Mouse (Mus musculus) heart, adult 11 months (tissue): ENCODE data around the gene Fam129b.

Experiments
- DNase-seq: peaks from one replicate; pipeline ENCODE4 v3.0.0; 2022

Fam129b gene

DNA sequence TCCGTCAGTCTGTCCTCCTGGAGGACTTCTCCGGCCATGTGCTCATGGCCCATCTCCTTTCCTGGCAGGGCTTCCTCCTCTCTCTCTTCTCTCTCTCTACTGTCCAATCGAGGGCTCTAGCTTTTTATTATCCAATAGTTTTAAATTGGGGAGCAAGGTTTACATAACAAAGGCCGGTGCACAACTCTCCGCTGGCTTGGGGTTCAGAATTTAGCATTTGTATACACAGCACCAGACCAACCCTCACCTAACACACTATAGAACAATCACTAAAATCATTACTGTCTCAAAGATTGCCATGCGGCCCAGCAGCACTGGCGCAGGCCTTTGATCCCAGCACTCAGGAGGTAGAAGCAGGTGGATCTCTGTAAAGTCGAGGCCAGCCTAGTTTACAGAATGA lies 15.1 kb upstream of the Fam129b start:
- DNase-seq, result no peak

DNA sequence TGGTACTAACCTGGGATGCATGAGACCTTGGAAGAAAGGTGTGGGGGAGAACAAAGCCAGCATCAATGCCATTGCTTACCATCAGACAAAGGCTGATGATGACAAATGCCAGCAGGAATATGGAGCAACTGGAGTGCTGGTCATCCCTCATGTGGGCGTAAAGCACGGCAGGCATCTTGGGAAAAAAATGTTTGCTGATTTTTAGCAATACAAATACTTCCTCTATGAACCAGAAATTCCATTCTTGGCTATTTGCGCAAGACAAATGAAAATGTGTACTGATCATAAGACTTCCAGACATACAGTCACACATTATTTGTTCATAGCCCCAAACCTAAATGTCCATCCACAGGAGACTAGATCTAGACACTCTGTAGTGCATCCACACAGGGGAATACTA lies 12.6 kb upstream of the Fam129b start:
- DNase-seq, result no peak

DNA sequence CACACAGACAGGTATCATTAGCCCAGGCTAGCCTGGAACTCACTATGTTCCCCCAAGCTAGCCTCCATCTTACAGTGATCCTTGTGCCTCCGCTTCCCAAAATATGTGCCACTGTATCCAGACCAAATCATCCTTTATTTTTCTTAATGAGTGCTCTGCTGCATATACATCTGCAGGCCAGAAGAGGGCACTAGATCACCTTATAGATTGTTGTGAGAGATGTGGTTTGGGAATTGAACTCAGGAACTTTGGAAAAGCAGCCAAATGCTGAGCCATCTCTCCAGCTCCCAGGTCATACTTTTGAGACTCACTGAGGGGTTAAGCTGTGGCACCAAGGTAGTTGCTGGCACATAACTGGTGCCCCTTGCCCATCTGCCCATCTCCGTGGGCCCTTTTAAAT lies 11.2 kb upstream of the Fam129b start:
- no peak for DNase-seq

DNA sequence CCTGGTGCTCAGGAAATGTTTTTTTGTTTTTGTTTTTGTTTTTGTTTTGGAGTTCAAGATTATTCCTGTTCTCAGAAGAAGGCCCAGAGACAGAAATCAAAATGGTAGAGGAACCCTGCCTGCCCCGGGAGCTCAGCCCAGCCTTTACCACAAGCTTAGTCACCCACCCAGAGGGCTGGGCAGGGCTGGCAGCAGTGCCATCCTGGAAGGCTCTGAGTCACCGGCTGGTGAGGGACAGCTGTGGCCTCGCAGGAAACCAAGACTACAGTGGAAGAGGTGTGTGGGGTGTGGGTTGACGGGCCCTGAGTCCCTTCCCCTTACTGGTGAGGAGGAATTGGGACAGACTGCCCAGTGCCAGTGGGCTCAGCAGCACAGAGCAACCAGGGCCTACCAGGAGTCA lies 8.6 kb upstream of the Fam129b start:
- no peak for DNase-seq

DNA sequence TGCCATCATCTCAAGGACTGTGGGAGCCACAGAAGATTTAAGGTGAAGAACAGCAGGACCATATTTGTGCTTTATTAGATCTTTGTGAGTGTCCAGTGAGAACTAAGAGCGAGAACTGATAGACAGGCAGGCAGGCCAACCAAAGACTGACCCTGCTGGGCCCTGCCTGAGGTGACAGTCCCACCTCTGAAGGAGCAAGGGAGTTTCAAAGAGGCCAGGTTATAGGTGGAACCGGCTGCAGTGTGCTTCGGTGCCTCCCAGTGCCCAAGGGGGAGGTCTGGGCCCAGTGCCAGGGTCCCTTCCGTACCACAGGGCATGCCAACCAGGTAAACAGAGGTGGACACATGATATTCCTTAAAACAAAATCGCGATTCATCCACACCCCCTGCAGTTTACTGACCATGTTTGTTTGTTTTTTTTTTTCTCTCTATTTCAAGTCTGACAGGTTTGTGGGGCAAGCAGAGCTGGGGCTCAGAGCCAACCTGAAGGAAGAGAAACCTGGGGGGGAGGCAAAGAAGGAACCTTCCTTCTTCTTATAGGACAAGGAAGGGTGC lies 6.1 kb upstream of the Fam129b start:
- no peak for DNase-seq

DNA sequence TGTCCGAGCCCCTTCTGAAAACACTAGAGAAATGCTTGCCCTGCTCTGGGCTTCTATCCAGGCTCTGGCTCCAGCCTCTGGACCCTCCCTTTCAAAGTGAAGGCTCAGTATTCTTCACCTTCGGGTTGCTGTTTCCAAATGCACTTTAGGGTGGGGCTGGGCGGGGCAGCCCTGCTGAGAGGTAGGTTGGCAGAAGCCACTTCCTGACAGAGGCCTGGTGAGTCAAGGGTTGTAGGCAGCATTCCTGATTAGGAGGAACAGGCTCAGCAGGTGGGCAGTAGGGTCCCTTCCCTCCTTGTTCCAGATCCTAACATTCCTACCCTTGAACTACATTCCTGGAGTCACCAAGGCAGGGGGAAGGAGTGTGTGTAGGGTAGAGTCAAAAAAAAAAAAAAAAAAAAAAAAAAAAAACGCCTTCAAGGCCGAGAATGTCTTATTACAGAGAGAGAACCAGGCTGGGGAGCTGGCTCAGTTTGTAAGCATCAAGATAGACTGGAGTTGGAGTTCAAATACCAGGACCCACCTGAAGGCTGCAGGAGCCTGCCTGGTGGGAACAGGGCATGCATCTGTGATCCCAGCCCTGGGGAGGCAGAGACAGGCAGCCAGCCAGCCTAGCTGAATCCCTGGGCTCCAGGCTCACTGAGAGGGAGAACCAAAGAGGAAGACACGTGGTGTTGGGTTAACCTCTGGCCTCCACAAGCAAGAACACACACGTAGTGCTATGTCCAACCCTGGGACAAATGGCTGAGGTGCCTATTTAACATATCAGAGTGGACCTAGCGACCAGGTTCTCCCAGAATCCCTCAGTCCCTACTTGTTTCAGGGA lies 5.4 kb upstream of the Fam129b start:
- no peak for DNase-seq

DNA sequence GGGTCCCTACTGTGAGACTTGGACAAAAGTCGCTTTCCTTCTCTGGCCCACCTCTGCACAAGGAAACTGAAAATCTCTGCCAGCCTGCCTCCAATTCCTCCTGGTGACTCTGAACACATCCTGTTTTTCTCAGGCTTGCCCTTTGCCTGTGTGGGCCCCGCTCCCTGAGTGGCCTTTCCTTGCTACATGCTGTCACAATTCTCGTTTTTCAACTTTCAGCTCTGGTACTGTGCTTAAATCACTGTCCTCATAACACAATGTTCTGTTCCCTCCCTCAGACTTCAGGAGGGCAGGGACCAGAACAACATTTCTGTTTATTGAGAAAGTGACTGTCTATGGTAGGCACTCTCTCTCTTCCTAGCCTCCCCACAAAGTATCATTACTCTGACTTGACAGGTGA lies 1.8 kb upstream of the Fam129b start:
- no peak for DNase-seq

DNA sequence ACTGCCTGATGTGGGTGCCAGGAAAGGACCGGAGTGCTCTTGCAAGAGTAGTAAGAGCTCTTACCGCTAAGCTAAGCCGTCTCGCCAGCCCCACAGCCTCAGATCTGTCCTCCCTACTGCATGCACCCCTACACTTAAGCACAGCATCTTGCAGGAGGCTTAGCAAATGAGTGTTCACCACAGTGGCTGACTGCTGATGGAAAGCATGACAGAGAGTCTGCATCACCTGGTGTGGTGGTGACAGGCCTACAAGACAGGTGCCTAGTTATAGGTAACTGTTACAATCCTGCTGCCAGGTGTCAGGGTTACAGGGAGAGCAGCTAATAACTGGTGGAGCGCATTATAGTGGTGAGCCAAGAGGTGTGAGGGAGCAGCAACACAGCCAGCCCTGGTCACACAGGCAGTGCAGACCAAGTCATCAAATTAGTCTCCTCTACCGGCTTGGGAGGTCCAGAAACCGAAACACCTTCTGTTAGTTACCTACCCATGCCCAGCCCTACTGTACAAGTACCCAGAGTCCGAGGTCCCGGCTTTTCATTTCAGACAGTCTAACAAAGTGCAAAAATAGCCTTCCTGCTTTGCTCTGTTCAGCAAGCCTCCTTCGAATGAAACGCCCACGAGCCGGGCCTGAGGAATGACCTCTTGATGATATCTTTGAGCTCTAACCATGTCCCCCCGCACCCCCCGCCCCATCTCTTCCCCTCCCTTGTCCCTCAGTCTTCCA lies 801 bp upstream of the Fam129b start:
- peak; percentile 94 for DNase-seq

DNA sequence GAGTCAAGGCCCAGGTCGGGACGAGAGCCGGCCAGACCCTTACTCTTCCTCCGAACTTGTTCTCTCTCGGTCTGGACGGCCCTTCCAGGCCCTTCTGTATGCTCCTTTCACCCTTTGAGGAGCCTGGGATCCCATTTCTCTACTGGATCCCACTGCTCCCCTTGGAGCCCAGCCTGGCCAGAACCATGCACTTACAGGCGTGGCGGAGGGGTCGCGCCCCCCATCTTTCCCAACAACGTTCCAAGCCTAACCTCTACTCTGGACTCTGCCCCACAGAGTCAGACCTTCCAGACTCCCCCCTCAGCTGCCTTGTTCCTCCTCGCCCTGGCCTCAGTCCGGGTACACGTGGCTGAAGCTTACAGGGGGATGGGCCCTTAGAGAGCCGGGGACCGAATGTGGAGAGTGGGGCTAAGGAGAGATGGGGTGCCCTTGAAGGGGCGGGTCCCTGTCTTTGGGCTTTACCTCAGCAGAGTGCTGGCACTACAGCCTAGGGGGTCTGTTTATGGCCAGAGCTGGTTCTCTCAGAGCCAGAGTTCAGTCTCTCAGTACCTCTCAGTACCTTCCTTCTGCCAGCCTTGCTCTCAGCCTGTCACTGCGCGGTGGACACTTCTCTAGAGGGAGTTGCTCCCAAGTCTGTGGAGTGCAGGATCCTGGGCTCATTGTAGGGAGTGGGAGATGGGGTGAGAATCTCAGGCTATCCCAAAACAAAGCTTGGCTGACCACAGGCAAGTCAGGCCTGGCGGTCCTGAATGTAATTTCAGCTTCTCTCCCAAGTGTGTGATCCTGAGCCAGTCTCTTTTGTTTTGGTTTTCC lies 782 bp downstream of the Fam129b start:
- peak; percentile 97 for DNase-seq

DNA sequence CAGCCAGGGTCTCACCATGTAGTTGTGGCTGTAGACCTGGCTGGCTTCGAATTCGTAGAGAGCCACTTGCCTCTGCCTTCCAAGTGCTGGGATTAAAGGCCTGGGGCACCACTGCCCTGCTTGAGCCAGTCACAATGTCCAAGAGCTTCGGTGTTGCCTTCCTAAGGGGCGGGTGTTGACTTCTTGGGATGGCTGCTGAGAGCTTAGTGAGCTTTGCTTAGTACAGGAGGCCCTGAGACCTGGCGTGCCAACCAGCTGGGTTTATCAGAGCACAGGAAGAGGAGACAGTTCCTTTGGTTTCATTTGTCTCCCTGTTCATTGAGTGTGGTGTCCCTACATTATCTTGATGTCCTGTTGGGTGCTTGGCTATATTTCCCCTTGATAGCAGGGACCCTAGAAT lies 1.4 kb downstream of the Fam129b start:
- no peak for DNase-seq

DNA sequence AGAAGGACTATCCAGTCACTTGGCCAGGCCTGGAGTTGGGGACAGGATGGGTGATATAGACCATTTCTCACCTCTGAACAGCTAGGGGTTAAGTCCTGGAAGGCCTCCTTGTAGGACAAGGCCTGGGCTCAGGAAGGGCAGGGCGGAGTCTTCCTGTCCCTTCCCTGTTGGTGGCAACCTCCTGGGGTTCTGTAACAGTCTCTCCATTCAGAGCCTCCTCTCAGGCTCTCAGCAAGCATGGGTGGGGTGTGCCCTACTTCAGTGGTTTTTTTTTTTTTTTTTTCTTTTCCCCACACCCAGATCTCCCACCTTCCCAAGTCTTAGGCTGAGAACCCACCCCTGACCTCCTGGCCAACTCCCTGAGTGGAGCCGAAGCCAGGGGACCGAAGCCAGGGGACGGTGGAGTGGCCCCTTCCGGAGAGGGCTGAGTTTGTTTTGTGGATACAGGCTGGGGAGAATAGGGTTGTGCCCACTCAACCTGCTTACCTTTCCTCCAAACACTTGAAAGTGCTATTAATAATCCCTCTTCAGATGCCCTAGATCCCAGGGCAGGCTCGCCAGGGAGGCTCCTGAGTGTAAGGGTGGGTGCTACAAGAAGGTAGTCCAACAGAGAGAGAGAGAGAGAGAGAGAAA lies 2.0 kb downstream of the Fam129b start:
- no peak for DNase-seq

DNA sequence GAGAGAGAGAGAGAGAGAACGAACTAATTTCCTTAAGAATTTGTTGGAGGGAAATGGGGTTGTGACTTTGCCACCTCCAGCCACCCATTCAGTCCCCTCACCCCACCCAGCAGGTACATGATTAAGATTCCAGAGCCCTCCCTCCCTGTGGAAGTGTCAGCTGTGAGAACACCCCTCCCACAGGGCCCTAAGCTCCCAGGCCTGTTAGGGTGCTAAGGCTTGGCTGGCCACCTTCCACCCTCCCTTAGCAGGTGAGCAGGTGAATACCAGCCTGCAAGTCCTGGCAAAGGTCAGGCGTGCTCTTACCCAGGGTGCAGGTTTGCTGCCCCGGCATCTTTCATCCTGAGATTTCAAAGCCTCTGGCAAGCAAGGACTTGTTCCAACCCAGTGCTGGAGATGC lies 2.5 kb downstream of the Fam129b start:
- no peak for DNase-seq

DNA sequence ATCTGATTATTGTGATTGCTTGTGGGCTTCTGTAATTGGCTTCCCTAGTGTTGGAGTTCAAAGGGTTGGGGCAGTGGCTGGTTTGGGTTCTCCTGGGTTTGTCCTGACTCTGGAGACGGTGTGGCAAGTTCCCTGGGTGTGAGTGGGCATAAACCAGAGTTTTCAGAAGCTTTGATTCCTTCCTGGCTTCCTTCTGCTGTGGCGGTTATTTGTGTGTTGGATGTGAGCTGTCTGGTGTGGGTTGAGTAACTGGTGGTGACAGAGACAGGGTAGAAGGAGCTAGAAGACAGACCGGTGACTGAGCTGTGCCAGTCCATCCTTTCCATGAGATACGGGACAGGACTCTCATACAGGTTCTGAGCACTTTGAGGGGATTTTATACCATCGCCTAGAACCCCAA lies 3.7 kb downstream of the Fam129b start:
- no peak for DNase-seq

DNA sequence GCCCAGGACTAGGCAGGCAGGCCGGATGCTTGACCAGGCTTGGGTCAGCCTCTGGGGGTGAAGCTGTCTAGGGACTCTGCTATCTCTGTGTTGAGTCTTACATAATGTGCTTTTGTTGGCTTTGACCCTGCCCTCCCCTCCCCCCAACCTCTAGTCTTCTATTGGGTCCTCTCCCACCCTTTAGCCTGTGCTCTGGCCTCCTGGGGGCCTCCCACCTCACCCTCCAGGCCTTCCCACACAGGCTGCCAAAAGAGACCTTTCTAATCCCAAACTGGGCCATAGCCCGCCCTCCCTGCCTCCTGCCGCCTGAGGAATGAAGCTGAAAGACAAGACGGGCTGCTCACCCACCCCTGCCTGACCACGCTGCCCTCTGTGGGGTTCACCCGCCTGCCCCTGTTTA lies 5.1 kb downstream of the Fam129b start:
- peak; percentile 98 for DNase-seq

DNA sequence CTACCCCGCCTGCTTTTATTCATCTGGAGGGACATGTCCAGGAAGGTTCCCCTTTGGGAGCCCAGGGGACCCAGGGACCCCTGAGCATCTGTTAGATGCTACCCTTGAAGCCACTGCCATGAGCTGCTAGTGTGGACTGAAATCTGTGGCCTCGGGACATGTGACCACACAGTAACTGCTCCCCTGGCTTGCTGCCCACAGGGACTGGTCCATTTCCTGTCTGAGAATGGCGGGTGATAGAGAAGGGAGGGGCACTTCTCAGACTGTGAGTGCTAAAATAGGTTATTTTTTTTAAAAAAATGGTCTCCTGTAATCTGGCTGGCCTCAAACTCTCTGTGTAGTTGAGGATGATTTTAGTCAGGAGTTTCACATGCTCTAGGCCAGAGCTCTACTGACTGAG lies 5.8 kb downstream of the Fam129b start:
- DNase-seq, result peak; percentile 99

DNA sequence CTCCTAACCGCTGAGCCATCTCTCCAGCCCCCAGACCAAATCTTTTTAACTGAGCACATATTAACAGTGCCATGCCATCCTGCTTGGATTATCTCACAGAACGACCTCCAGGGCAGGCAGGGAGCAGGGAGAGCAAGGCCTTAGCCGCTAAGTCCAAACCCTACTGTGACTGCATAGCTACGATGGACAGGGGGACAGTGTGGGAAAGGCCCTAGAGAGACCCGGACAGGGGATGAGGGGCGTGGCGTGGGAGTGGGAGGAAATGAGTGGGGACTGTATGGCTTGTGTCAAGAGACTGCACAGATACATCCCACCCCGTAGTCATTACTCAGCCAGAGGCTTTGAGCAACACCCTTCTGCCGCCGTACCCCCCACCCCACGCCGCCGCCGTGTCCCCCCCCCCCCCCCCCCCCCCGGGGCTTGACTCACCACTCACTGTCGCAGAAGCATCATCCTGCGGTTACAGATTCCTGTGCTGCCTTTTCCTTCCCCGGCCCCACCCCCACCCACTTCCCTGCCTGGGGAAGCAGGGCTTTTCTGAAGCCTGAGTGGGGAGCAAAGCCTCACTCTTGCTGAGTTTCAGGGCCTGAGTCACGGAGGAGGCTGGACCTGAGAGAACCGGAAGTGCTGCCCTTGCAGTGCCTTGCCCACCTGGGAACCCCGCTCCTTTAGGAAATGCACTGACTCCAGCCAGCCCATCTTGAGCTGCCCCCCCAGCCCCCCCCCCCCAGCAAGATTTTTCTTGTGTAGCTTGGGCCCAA lies 6.5 kb downstream of the Fam129b start:
- DNase-seq, result peak; percentile 97

DNA sequence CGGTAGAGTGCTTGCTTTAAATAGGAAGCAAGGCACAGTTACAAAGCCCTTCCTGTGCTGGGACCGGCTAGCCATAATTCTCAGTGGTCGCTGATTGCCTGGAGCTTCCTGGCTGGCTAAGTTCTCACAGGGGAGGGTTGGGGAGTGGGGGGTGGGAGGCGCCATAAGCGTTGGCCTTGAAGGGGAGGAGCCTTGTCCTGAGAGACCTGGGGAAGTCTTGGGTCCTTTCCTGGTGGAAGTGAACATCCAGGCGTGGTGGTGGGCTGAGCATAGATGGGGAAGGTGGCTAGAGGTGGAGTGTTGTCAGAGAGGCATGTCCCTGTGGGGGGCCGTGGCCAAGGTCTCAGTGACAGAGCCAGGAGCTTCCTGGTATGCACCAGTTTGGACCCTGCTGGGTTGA lies 8.8 kb downstream of the Fam129b start:
- DNase-seq, result no peak

DNA sequence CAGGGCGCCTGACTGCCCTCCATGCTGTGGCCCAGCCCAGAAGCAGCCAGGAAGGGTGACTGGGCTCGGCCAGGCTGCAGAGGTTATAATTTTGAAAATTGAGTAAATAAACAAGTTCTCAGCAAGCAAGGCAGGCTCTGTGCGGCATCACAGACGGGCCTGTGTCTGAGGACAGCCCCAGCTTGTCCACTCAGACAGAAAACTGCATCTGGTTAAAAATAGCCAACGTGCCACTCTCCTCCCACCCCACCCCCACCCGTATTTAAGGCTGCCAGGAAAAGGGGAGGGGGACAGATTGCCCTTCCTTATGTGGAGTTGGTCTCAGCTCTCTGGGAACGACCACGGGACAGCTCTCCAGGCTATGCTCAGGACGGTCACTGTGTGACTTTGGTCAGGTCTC lies 12.1 kb downstream of the Fam129b start:
- DNase-seq, result no peak

DNA sequence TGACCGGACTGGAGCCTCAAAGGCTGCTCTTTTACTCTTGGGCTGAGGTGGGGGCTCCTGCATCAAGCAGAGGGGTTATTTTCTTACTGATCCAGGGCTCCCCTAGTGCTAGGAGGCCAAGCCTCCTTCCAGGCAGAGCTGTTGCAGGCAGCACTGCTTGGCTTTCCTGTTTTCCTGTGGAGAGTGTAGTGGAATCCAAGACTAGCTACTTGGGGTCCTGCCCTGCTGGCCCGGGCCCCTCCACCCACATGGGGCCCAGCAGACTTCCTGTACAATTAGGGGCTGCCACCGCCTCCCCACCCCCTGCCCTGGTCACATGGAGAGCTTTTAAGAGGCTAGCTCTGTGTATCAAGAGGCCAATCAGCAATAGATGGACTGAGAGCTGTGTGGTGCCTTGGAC lies 12.6 kb downstream of the Fam129b start:
- peak; percentile 92 for DNase-seq

DNA sequence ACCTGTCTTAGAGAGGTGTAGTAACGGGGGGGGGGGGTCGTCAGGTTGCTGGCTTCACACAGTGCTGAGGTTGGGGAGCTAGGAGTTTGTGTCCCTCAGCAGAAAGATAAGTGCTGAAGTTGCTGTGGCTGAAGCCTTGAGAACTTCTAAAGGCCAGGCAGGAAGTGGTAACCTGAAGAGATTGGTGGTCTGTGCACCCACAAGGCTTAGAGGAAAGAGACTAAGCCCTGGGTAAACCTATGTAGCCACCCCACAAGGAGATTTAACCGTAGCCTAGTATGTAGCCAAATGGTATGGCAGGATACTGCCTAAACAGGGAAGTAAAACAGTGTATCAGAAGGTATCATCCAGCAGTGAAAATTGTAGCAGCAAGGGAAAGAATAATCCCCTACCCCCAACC lies 14.4 kb downstream of the Fam129b start:
- no peak for DNase-seq

DNA sequence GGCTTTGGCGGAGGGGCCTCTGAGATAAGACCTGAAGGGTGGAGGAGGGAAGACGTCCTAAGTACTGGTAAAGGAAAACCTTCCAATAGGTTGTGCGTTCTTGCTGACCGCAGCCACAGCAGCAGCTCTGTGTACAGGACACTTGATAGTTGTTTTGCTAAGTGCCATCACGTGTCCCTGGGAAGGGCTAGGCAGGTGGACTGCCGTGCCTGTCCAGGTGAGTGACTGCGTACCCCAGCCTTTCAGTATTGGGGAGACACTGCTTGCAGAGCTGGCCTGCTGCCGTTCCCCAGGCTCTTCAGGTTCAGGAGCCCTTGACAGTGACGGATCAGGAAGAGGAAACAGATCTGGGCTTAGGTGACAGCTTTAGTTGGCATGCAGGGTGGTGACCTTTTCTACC lies 15.4 kb downstream of the Fam129b start:
- DNase-seq, result peak; percentile 89

DNA sequence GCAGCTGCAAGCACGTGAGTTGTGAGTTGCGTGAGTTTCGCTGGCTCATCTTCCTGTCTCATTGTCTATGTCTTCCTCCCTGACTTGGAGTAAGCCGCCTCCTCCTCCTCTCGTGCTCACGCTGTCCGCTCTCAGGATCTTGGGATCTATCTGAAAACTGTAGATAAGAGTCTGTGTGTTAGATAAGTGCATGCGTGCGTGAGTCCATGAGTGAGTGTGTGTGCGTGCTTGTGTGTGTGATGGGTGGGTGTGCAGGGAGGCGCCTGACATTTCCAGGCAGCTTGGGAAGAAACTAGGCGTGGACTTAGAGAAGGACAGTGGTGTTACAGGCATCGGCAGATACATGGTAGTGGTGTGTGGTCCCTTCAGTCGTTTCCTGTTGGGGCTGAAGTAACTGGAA lies 16.6 kb downstream of the Fam129b start:
- no peak for DNase-seq
